ENCODE assay signal across 8 mouse cellular contexts in genomic region chr8:128219539-128219938, GRCm38 (mm10).
DNase-seq lines count a peak whose midpoint lies in the region; ATAC-seq lines count a peak whose summit lies in the region.
"Had no signal": no experiment of that assay in that cellular context is flagged by ENCODE, and none has a peak within 500 bp of the region (broad histone marks: within the 10 kb centered on the region; RNA-seq: fewer than 3 reads in every experiment).

No protein-coding gene starts in this region.

- intact Hi-C loops in heart, postnatal 10 days (cut with DNase I), result loop anchor here (5.0 kb wide), 1 partner anchor 107 kb away; no protein-coding TSS in a partner anchor

- H3K9me3 ChIP-seq in hindbrain, embryonic 14.5 days (ENCODE audit: control insufficient read depth, low read length), result no peaks in the 10 kb centered on the region
- H3K9me3 ChIP-seq: hindbrain, embryonic 15.5 days had no signal

- no peak overlapping the region for H3K4me2 ChIP-seq in hindbrain, embryonic 14.5 days (replicated peaks)
- H3K4me2 ChIP-seq: hindbrain, embryonic 15.5 days had no signal

- no peak overlapping the region for H3K9ac ChIP-seq in hindbrain, embryonic 14.5 days
- H3K9ac ChIP-seq: hindbrain, embryonic 15.5 days had no signal

- H3K27me3 ChIP-seq in hindbrain, embryonic 14.5 days (ENCODE audit: control insufficient read depth, insufficient read depth, low read length), result no peaks in the 10 kb centered on the region
- H3K27me3 ChIP-seq: hindbrain, embryonic 15.5 days had no signal

- no peak overlapping the region for H3K4me3 ChIP-seq in hindbrain, embryonic 14.5 days (replicated peaks; ENCODE audit: low read length)
- H3K4me3 ChIP-seq: hindbrain, embryonic 15.5 days had no signal

- ATAC-seq in monocyte, adult 5-6 weeks (replicated peaks; ENCODE audit: insufficient number of reproducible peaks, low FRiP score, low TSS enrichment, poor library complexity, severe bottlenecking), result no peak
- no peak for ATAC-seq in hindbrain, embryonic 14.5 days (ENCODE audit: low FRiP score)

- no peaks in the 10 kb centered on the region for H3K36me3 ChIP-seq in hindbrain, embryonic 14.5 days (replicated peaks; ENCODE audit: control insufficient read depth, insufficient read depth)
- H3K36me3 ChIP-seq: hindbrain, embryonic 15.5 days had no signal

- H3K27ac ChIP-seq in hindbrain, embryonic 14.5 days, result no peak overlapping the region
- H3K27ac ChIP-seq: hindbrain, embryonic 15.5 days had no signal

- DNase-seq in 3T3-L1 (ENCODE audit: low read depth, low spot score) (peak; percentile 82), NIH3T3 (ENCODE audit: low read depth) (peak; percentile 87)
- DNase-seq in cerebellum, postnatal 25 days, result peak; percentile 81 to 84
- DNase-seq in heart, postnatal 10 days, result peak; percentile 92
- DNase-seq in ovary, postnatal 36 days (ENCODE audit: low spot score), result peak; percentile 34
- DNase-seq in hindbrain, embryonic 14.5 days (ENCODE audit: low spot score), result no peak

- H3K4me1 ChIP-seq in hindbrain, embryonic 14.5 days (replicated peaks; ENCODE audit: control insufficient read depth, insufficient read depth, low read length), result no peaks in the 10 kb centered on the region
- H3K4me1 ChIP-seq: hindbrain, embryonic 15.5 days had no signal
